Mouse (Mus musculus) left cerebral cortex, adult 2 months (tissue): ENCODE data around the gene Pla2g15. TPM values are rescaled to one million over a fixed set of nuclear protein-coding genes. Genes with fewer than 3 reads are reported as not detected.
A peak's percentile ranks its signal among the peaks of the same experiment; 100 is the strongest.

ENCODE experiments used
- DNase-seq, 2 experiments: peaks; one replicate each; pipeline ENCODE4 v3.0.0; 2021 to 2022; ENCODE audit warnings: low spot score in 2 of 2, mixed read lengths in 1 of 2; ENCODE audit errors: extremely low spot score in 1 of 2
- H3K27ac ChIP-seq: fragments of 200-600 bp; 2 replicates; pipeline ENCODE4 v1.8.1; 2022
- H3K4me3 ChIP-seq: fragments of 200-600 bp; 2 replicates; pipeline ENCODE4 v1.8.1; 2022
- CTCF ChIP-seq: fragments of 200-600 bp; IDR thresholded peaks from 2 replicates; pipeline ENCODE4 v1.8.1; 2022; ENCODE audit warnings: antibody characterized with exemption, mild to moderate bottlenecking, moderate library complexity
- intact Hi-C: fragments of 180-260 bp; cut with DNase I; formaldehyde crosslinking; loops from one replicate; pipeline ENCODE4 v1.15.1; 2025
- total RNA-seq, 2 experiments: library from RNA; stranded (reverse); gene quantifications; 2 replicates each; pipeline ENCODE4 v1.2.3; 2021

Pla2g15 gene
- total RNA-seq, 2 experiments from 2014 or later, result 24.4 to 24.8 TPM

DNA sequence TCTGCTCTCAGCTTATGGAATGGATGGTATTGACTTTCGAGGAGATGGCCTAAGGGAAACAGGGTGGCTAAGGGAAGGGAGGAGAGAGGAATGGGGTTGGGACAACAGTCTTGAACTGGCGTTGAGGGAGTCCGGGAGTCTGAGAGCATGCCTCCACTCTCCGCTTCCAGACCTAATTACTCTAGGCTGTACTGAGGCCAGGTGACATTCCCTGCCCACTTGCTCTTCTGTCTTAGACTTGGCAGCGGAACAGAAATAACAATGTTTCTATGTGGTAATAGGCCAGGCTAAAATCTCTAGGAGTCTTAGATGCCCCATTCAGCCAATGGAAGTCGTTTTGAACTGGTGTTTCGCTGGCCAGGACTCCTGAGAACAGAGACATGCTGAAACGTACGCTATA lies 842 bp downstream of the Pla2g15 start:
- intact Hi-C loops, result no loop called here
- H3K4me3 ChIP-seq, result peak overlapping the region; percentile 93
- H3K27ac ChIP-seq, result peak overlapping the region; percentile 77
- TF ChIP-seq CTCF, result no peak
- DNase-seq, result no peak

DNA sequence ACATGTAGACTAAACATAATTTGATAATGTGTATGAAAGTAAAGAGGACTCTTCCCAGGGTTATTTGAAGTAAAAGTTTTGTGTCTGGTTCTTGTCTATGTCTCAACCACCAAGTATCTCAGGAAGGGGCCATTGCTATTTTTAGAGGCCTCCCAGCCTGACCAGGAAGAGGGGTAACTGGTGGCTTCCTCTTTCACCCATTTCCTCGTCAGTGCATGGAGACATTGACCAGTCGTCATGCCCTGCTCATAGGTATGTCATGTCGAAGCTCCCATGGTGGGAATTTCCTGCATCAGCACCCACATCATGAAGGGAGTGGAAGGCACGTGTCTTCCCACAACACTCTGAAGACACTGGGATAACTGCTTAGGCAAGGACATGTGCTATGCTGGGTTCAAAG lies 2.7 kb downstream of the Pla2g15 start:
- no peak overlapping the region for H3K4me3 ChIP-seq
- DNase-seq, result no peak
- intact Hi-C loops, result no loop called here
- peak overlapping the region; percentile 29; the same call in 1 of the 2 replicates for H3K27ac ChIP-seq
- no peak for TF ChIP-seq CTCF

DNA sequence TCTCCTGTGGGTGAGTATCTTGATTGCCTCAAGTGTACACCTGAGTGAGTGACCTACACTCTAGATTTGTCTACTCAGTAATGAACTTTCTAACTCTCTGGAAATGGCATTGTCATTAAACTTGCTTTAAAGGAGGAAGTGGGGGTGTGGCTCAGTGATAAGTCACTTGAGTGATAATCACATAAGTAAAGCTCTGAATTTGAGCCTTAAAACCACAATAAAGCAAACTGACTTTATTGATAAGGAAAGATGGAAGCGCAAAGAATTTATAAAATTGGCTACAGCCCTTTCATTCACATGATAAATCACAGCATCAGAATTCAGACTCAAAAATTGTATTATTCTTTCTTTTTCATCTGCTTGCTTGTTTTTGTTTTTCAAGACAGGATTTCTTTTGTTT lies 7.2 kb downstream of the Pla2g15 start:
- intact Hi-C loops, result no loop called here

DNA sequence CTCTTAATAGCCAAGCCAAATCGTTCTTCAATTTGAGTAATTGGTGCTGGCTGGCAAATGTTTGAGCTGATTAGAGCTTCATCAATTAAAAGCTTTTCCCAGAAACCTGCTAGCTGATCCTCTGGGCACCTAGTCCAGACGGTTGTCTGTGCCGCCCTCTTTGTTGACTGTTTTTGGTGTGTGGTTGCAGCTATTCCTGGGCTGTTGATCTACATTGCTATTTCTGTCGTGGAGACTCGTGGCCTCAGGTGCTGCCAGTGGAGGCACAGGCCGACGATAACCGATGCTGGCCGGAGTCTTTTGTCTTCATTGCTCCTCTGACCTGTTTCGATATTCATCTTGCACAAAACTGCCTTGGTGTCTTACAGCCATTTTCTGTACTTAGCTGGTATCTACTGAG lies 8.2 kb downstream of the Pla2g15 start:
- H3K4me3 ChIP-seq, result no peak overlapping the region
- DNase-seq, result no peak
- no peak overlapping the region for H3K27ac ChIP-seq
- no peak for TF ChIP-seq CTCF
- intact Hi-C loops, result no loop called here

More for the DNA sequence above, 7.2 kb downstream of the Pla2g15 start:
- DNase-seq, result no peak
- no peak for TF ChIP-seq CTCF
- Histone ChIP-seq H3K4me3 (no peak overlapping the region), H3K27ac (no peak overlapping the region)

DNA sequence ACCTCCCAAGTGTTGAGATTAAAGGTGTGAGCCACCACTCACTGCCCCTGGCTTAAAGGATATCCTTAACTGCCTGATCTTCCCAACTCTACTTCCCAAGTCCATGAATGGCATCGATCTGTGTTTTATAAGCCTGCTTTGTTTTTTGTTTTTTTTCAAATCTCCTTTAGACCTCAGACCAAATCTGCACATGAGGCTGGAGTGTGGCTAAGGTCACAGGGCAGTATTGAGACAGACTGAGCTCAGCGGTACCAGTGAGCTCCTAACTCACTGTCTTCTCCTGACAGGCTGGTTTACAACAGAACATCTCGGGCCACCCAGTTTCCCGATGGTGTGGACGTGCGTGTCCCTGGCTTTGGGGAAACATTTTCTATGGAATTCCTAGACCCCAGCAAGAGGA lies 9.7 kb downstream of the Pla2g15 start:
- no peak for DNase-seq
- no peak for TF ChIP-seq CTCF
- intact Hi-C loops, result loop anchor here (10.0 kb wide), 1 partner anchor 245 kb away; no protein-coding TSS in a partner anchor
- Histone ChIP-seq H3K27ac (no peak overlapping the region), H3K4me3 (no peak overlapping the region)

DNA sequence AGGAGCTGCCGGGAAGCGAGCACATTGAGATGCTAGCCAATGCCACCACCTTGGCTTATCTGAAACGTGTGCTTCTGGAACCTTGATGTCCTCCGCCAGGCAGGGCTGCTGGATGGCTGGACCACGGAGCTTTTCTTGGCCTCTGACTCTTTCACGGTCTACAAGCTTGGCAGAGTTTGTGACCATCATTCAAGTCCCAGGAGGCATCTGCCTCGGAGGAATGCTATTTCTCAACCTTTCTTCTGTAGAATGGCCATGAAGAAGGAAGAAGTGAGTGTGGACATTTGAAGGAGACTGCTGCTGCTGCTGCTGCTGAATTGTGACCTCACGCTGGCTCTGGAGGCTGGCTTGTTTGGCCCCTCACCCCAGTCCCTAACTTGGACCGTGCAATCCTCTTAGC lies 13.1 kb downstream of the Pla2g15 start:
- TF ChIP-seq CTCF, result no peak
- Histone ChIP-seq H3K27ac (no peak overlapping the region), H3K4me3 (no peak overlapping the region)
- intact Hi-C loops, result loop anchor here (10.0 kb wide), 1 partner anchor 242 kb away; no protein-coding TSS in a partner anchor
- DNase-seq, result no peak

DNA sequence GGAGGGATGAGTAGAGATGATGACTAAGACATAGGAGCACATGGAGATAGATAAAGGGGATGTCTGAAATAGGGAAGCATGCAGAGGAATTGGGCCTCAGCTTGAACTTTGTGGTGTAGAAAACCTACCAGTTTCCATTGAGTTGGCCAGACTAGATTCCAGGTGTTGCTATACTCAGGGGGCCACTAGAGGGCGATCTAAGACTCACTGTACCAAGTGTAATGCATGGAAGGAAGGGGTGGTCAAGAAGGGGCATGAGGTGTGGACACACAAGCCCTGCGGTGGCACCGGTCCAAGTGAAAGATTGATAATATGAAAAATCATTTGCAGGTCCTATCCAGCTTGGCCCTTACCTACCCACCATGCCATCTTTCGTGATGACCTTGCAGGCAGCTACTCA lies 15.3 kb downstream of the Pla2g15 start:
- peak; percentile 65 to 75 for DNase-seq
- intact Hi-C loops, result loop anchor here (2.0 to 10.0 kb wide), 2 partner anchors 33 to 239 kb away; no protein-coding TSS in a partner anchor
- peak; percentile 94 for TF ChIP-seq CTCF
- Histone ChIP-seq H3K4me3 (no peak overlapping the region), H3K27ac (no peak overlapping the region)

DNA sequence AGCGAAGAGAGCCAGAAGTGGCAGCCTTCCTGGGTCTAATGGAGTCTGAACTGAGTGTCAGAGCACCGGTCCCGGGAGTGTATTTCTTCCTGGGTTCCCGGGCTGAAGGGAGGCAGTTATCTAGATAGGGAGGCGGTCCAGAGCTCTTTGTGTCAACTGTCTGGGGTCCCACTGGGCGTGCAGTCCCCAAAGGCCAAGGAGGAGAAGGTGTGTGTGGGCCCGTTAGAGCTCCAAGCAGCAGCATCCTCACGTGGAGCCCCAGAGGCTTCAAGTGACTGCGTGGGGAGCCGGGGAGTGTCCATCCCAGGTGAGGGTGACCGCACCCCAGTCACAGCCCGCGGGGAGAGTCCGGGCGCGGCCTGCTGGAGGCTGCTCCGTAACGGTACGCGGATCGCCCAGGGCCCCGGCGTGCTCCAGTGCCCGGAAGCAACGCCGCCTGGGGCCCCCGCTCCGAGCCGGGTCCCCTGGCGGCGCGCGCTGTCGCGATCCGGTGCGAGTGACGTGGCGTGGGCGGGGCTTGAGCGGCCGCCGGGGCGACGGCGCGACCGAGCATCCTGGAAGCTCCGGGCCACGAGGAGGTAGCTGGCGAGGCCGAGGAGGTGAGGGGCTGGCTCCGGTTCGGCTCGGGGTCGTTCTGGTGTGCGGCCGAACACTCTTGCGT lies 18.3 kb downstream of the Pla2g15 start, which contains the start of gene Slc7a6:
Slc7a6 (plus strand) TSS at position 502 of the 661 bp plus-strand sequence.
- intact Hi-C loops, result loop anchor here (2.0 to 10.0 kb wide), 2 partner anchors 42 to 236 kb away; partner anchors contain the start of genes Prmt7 and Slc7a6os
- H3K4me3 ChIP-seq, result peak within 1 kb of the TSS; percentile 90
- peak; percentile 87 to 91 for DNase-seq

DNA sequence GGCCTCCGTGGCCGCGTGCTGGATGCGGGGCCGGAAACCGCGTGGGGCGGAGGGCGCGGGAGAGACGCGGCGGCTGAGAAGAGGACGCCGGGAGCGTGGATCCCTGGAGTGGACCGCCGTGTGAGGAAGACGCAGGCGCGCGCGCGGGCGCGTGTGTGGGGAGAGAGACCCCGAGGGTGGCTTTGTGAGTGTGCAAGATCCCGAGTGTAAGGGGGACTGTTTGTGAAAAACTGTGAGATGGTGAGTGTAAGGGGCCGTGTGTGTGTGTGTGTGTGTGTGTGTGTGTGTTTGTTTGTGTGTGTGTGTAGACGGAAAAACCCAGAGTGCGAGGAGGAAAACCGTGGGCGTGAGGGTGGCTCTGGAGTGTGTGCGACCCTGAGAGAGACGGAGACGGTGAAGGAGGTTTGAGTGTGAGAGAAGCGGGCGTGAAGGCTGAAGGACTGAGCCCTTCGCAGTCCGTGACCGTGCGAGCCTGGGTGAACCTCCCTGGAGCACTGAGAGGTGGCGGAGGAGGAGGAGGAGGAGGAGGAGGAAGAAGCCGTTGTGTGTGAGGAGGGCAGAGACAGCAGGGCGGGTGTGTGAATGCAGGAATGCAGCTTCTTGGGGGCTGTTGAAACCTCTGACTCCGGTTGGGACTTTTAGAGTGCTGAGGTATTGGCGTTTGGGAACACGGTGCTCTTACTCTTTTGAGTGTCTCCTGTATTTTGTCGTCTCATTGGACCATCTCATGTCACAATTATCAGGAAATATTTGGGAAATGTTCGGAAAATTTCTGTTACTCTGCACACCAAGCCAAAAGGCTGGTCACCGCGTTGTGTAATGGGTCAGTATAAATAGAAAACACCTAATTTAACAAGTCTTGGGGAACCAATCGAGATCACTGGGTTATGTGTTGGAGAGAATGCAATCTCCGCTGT lies 19.1 kb downstream of the Pla2g15 start:
- peak in 1 of 2 experiments; percentile 31 for DNase-seq
- intact Hi-C loops, result loop anchor here (2.0 to 10.0 kb wide), 2 partner anchors 42 to 236 kb away; partner anchors contain the start of genes Prmt7 and Slc7a6os
- Histone ChIP-seq H3K27ac (peak overlapping the region; percentile 93), H3K4me3 (peak overlapping the region; percentile 90)
- TF ChIP-seq CTCF, result no peak

More for the DNA sequence above, 18.3 kb downstream of the Pla2g15 start, which contains the start of gene Slc7a6:
- peak within 1 kb of the TSS; percentile 93 for H3K27ac ChIP-seq
- TF ChIP-seq CTCF, result peak; percentile 18

DNA sequence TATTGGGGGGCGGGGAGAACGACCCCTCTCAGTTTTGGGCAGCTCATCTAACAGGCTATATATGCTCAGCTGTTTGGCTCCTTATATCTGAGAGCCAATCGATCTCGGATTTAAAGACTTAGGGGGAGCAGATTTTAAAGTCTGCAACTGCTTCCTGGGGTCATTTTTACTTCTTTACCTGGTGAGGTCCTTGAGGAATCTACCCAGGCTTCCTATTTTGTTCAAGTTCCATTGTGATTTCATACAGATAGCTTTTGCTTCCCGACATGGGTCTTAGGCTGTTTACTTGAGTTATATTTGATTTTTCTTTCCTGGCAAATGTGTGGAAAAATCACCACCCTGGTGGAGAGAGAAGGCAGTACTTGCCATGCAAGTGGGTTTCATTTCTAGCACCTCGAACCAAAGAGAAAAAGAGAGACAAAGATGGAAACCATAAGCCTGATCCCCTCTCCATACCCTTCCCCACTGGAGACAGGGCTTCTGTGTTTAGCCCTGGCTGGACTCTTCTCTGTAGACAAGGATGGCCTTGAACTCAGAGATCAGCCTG lies 19.8 kb downstream of the Pla2g15 start:
- H3K27ac ChIP-seq, result peak overlapping the region; percentile 64
- intact Hi-C loops, result loop anchor here (2.0 to 10.0 kb wide), 2 partner anchors 41 to 235 kb away; partner anchors contain the start of genes Prmt7 and Slc7a6os

DNA sequence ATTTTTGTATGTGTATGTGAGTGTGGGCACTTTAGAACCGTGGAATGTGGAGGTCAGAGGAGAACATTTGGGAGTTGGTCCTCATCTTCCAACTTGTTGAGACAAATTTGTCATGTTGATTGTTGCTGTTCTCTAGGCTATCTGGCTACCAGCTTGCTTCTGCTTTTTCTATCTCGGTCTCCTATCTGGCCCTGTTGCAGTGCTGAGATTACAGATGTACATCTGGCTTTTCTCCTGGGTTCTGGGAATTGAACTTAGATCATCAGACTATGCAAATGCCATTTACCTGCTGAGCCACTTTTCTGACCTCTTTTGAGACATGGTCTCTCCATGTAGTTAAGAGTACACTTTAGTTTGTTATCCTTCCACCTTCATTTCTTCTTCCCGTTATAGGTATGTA lies 23.4 kb downstream of the Pla2g15 start:
- DNase-seq, result no peak
- Histone ChIP-seq H3K27ac (no peak overlapping the region), H3K4me3 (no peak overlapping the region)
- intact Hi-C loops, result no loop called here
- TF ChIP-seq CTCF, result no peak

More for the DNA sequence above, 19.8 kb downstream of the Pla2g15 start:
- peak; percentile 47 for TF ChIP-seq CTCF
- peak overlapping the region; percentile 90 for H3K4me3 ChIP-seq
- no peak for DNase-seq

DNA sequence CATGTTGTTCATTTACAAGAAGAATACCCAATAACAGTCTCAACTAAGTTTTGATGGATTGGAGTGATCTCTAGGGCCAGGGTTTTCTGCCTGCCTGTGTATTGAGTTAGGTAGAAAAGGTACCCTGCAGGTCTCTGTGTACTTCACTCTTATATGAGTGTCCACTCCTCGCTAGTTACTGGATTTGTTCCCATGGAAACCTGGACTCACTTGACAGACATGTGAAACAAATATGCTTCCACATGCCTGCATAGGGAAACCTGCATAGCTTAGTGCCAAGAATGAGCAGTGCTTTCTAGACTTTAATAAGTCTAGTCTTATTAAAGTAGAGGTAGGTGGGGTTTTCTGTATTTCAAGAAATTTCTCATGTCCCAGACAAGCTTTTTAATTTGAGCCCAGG lies 26.7 kb downstream of the Pla2g15 start:
- Histone ChIP-seq H3K4me3 (no peak overlapping the region), H3K27ac (no peak overlapping the region)
- no peak for TF ChIP-seq CTCF
- intact Hi-C loops, result no loop called here
- no peak for DNase-seq
